ENCODE assay signal across 14 mouse cellular contexts in the genomic region with DNA sequence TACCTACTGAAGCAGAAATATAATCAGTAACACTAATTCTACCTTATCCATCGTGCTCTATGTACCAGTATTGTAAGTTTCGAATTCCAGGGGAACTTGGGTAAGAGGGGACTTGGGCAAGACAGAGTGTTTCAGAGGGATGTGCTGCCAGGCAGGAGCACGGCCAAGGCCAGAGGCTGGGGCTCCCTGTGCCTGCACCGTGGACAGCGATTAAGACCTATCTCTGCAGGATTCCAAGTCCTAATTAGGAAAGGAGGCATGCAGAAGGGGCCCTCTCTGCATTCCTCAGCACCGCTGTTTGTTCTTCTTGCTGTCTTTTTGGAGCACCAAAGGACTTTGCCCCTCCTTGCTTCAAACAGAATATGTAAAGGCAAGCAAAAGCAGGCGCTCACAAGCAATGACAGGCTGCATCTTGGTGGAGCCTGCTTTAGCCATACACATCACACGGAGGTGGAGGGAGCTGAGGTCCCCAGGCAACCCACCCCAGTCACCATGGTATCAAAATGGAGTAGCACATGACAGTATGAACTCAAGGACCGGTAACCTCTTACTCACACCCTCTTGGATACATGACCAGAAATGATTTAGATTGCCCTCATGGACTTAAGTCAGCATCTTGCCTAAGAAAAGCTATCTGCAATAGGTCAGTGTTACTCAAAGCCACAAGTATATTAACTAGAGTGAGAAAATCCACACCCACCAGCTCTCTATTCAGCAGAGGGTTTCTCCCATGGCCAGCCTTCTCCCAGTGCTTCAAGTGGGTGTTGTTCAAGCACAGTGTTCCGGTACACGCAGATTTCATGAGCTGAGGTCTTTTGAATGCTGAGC. TPM values are rescaled to one million over a fixed set of nuclear protein-coding genes. Genes with fewer than 3 reads are reported as not detected.
A peak's percentile ranks its signal among the peaks of the same experiment; 100 is the strongest.
DNase-seq lines count a peak whose midpoint lies in the region; ATAC-seq lines count a peak whose summit lies in the region.
"Had no signal": no experiment of that assay in that cellular context is flagged by ENCODE, and none has a peak within 500 bp of the region (broad histone marks: within the 10 kb centered on the region; RNA-seq: fewer than 3 reads in every experiment).

No protein-coding gene starts in this region.

- H3K4me2 ChIP-seq in heart, embryonic 11.5 days: 0 out of 2 replicates have a peak overlapping the region, but pooled peaks have one; percentile 16
- H3K4me2 ChIP-seq in liver, embryonic 11.5 days: no peak overlapping the region
- no peak overlapping the region for H3K4me2 ChIP-seq in liver, embryonic 12.5 days
- no peak overlapping the region for H3K4me2 ChIP-seq in stomach, embryonic 15.5 days
- H3K4me2 ChIP-seq: embryonic facial prominence, embryonic 13.5 days; hindbrain, embryonic 13.5 days; kidney, embryonic 15.5 days had no signal

- WGBS in heart, embryonic 11.5 days (ENCODE audit: insufficient replicate concordance): 42% methylated on average over 11 of the region's 11 CpGs
- WGBS in liver, embryonic 11.5 days: 59% methylated on average over 11 of the region's 11 CpGs
- 59% methylated on average over 11 of the region's 11 CpGs for WGBS in liver, embryonic 12.5 days (ENCODE audit: insufficient replicate concordance)
- 36% methylated on average over 11 of the region's 11 CpGs for WGBS in stomach, embryonic 15.5 days

- H3K27ac ChIP-seq in heart, embryonic 11.5 days (ENCODE audit: low read depth, low read length): peak overlapping the region; percentile 50
- H3K27ac ChIP-seq in liver, embryonic 11.5 days (ENCODE audit: low read depth, low read length): peak overlapping the region; percentile 10; the same call in 1 of the 2 replicates
- H3K27ac ChIP-seq in liver, embryonic 12.5 days: no peak overlapping the region
- H3K27ac ChIP-seq in stomach, embryonic 15.5 days: peak overlapping the region; percentile 26
- H3K27ac ChIP-seq: embryonic facial prominence, embryonic 13.5 days; hindbrain, embryonic 13.5 days; kidney, embryonic 15.5 days had no signal

- H3K9ac ChIP-seq in heart, embryonic 11.5 days (ENCODE audit: low read depth, low read length): no peak overlapping the region
- no peak overlapping the region for H3K9ac ChIP-seq in liver, embryonic 11.5 days (ENCODE audit: low read depth, low read length)
- H3K9ac ChIP-seq in liver, embryonic 12.5 days: no peak overlapping the region
- H3K9ac ChIP-seq in stomach, embryonic 15.5 days: no peak overlapping the region
- H3K9ac ChIP-seq: embryonic facial prominence, embryonic 13.5 days; hindbrain, embryonic 13.5 days; kidney, embryonic 15.5 days had no signal

- H3K9me3 ChIP-seq in heart, embryonic 11.5 days (replicated peaks; ENCODE audit: control insufficient read depth, low read length): no peaks in the 10 kb centered on the region
- no peaks in the 10 kb centered on the region for H3K9me3 ChIP-seq in liver, embryonic 11.5 days (ENCODE audit: control insufficient read depth, low read length)
- no peaks in the 10 kb centered on the region for H3K9me3 ChIP-seq in liver, embryonic 12.5 days (replicated peaks)
- H3K9me3 ChIP-seq in stomach, embryonic 15.5 days: no peaks in the 10 kb centered on the region
- H3K9me3 ChIP-seq: embryonic facial prominence, embryonic 13.5 days; hindbrain, embryonic 13.5 days; kidney, embryonic 15.5 days had no signal

- peaks cover 30% of the 10 kb centered on the region for H3K4me1 ChIP-seq in heart, embryonic 11.5 days (ENCODE audit: control insufficient read depth, insufficient read depth, low read length)
- H3K4me1 ChIP-seq in liver, embryonic 11.5 days (replicated peaks; ENCODE audit: control insufficient read depth, insufficient read depth, low read length): no peaks in the 10 kb centered on the region
- H3K4me1 ChIP-seq in liver, embryonic 12.5 days: 0 out of 2 replicates have a peak, but pooled peaks cover 11% of the 10 kb centered on the region
- H3K4me1 ChIP-seq in stomach, embryonic 15.5 days: peaks cover 8% of the 10 kb centered on the region; the same call in 1 of the 2 replicates
- H3K4me1 ChIP-seq: hindbrain, embryonic 13.5 days had no signal

- DNase-seq in heart, postnatal 25 days (ENCODE audit: low spot score): no peak
- DNase-seq in liver, embryonic 11.5 days (ENCODE audit: low spot score): no peak
- DNase-seq in fat pad, adult 2 months (ENCODE audit: extremely low read depth, low read depth, low spot score): peak; percentile 96
- no peak for DNase-seq in gastrocnemius, postnatal 14 days
- no peak for DNase-seq in kidney, adult 9 months
- DNase-seq: adrenal gland, postnatal 25 days; cerebellum, adult 11-12 months; thymus, adult 18-20 months had no signal

- intact Hi-C loops in heart, postnatal 25 days (cut with DNase I): no loop called here
- intact Hi-C loops in gastrocnemius, postnatal 14 days (cut with DNase I; ENCODE audit: low total_unique reads): no loop called here

- H3K36me3 ChIP-seq in heart, embryonic 11.5 days (ENCODE audit: control insufficient read depth, insufficient read depth, low read length): no peaks in the 10 kb centered on the region
- no peaks in the 10 kb centered on the region for H3K36me3 ChIP-seq in liver, embryonic 11.5 days (ENCODE audit: control insufficient read depth, insufficient read depth, low read length)
- H3K36me3 ChIP-seq in liver, embryonic 12.5 days: no peaks in the 10 kb centered on the region
- no peaks in the 10 kb centered on the region for H3K36me3 ChIP-seq in stomach, embryonic 15.5 days
- H3K36me3 ChIP-seq: embryonic facial prominence, embryonic 13.5 days; hindbrain, embryonic 13.5 days had no signal

- H3K27me3 ChIP-seq in heart, embryonic 11.5 days (ENCODE audit: control insufficient read depth, insufficient read depth, low read length): no peaks in the 10 kb centered on the region
- H3K27me3 ChIP-seq in liver, embryonic 11.5 days (replicated peaks; ENCODE audit: control insufficient read depth, insufficient read depth, low read length): no peaks in the 10 kb centered on the region
- H3K27me3 ChIP-seq in liver, embryonic 12.5 days (replicated peaks): no peaks in the 10 kb centered on the region
- no peaks in the 10 kb centered on the region for H3K27me3 ChIP-seq in stomach, embryonic 15.5 days (replicated peaks)
- H3K27me3 ChIP-seq: embryonic facial prominence, embryonic 13.5 days; hindbrain, embryonic 13.5 days; kidney, embryonic 15.5 days had no signal

- no peak overlapping the region for H3K4me3 ChIP-seq in heart, embryonic 11.5 days (ENCODE audit: low read depth, low read length)
- no peak overlapping the region for H3K4me3 ChIP-seq in liver, embryonic 11.5 days (ENCODE audit: low read depth, low read length)
- no peak overlapping the region for H3K4me3 ChIP-seq in liver, embryonic 12.5 days
- H3K4me3 ChIP-seq in stomach, embryonic 15.5 days (replicated peaks): no peak overlapping the region
- H3K4me3 ChIP-seq: embryonic facial prominence, embryonic 13.5 days; hindbrain, embryonic 13.5 days; kidney, embryonic 15.5 days had no signal

- no peak for ATAC-seq in heart, embryonic 11.5 days (replicated peaks; ENCODE audit: insufficient number of reproducible peaks, low FRiP score, low TSS enrichment)
- no peak for ATAC-seq in liver, embryonic 11.5 days (replicated peaks; ENCODE audit: low FRiP score)
- ATAC-seq in liver, embryonic 12.5 days: no peak
- peak; percentile 44; the same call in 1 of the 2 replicates for ATAC-seq in stomach, embryonic 15.5 days (ENCODE audit: insufficient read depth, low FRiP score, low read depth)

RNA-seq across cellular contexts. Expression of gene Hacd2, which starts 37.8 kb away (rescaled TPM):
- 32.3 and 34.2 TPM in 2 replicates for polyA plus RNA-seq in heart, embryonic 11.5 days (2014; fragmentation: Nextera tagmentation; extraction: Ambion mirVana)
- 10 to 100 TPM in 1 of 2 experiments, 1 to 10 TPM in 1; 7.4 to 11.5 TPM for total RNA-seq in heart, postnatal 25 days (2021)
- polyA plus RNA-seq in liver, embryonic 11.5 days (2014; fragmentation: Nextera tagmentation; extraction: Ambion mirVana): 49.1 and 50.2 TPM in 2 replicates
- polyA plus RNA-seq in liver, embryonic 12.5 days (2016; fragmentation: Nextera tagmentation; extraction: Ambion mirVana): 81.7 and 82.9 TPM in 2 replicates
- polyA plus RNA-seq in stomach, embryonic 15.5 days (2015; fragmentation: Nextera tagmentation; extraction: Ambion mirVana): 97.9 and 122 TPM in 2 replicates
- total RNA-seq in gastrocnemius, postnatal 14 days (2021): 1 to 10 TPM; 2.3 to 3.5 TPM
